Mouse (Mus musculus) gastrocnemius, postnatal 14 days (tissue): ENCODE data around the gene Me1. TPM values are rescaled to one million over a fixed set of nuclear protein-coding genes. Genes with fewer than 3 reads are reported as not detected.
A peak's percentile ranks its signal among the peaks of the same experiment; 100 is the strongest.

Experiments used
- DNase-seq: peaks from one replicate; pipeline ENCODE4 v3.0.0; 2021; ENCODE audit warnings: mixed read lengths
- intact Hi-C: fragments of 180-260 bp; cut with DNase I; formaldehyde crosslinking; loops from one replicate; pipeline ENCODE4 v1.15.1; 2025; ENCODE audit warnings: low total_unique reads
- long read RNA-seq, 2 experiments: library from polyadenylated mRNA; stranded (forward); transcript quantifications; one replicate each; pipeline ENCODE4 v2.0.0; 2021
- total RNA-seq, 2 experiments: library from RNA; stranded (reverse); gene quantifications; 2 replicates each; pipeline ENCODE4 v1.2.3; 2021

Gene Me1
- total RNA-seq, result 10 to 100 TPM; 44.0 to 53.4 TPM
- long read RNA-seq, experiment 1, transcript Me1-201 (14 exons, 3,288 nt), result major isoform, 72 of 80 reads
- long read RNA-seq, experiment 1, partial matches to known transcripts, result 2 of 80 reads
- long read RNA-seq, experiment 1, other reads (novel, unspliced or antisense), result 6 of 80 reads
- long read RNA-seq, experiment 2, transcript Me1-201 (14 exons, 3,288 nt), result major isoform, 118 of 125 reads
- long read RNA-seq, experiment 2, partial matches to known transcripts, result 7 of 125 reads
- long read RNA-seq, experiment 2, other reads (novel, unspliced or antisense), result 0 of 125 reads

GRCm38 (mm10) chr9:86695818-86696261 is at the start of gene Me1:
Gene Me1 (minus strand): TSS chr9:86695953.
- peak; percentile 49 for DNase-seq
- intact Hi-C loops, result no loop called here

DNA sequence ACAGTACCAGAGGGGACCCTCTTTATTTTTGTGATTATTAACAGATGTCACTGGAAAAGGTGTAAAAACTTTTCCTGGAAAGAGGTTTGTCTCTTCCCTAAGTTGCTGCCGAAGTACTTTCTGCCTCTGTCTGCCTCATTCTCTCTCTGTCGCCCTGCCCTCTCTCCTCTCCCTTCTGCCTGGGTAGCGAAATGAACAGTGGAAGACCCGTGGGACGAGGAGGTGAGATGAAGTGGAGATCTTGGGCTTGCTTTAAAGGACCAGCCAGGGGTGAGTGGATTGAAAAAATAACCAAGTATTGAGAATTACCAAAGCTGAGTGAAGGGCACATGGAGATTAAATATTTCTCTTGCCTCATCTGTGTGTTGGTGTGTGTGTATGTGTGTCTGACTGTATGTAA is 48.3 kb upstream of the Me1 start:
- DNase-seq, result no peak
- intact Hi-C loops, result no loop called here

DNA sequence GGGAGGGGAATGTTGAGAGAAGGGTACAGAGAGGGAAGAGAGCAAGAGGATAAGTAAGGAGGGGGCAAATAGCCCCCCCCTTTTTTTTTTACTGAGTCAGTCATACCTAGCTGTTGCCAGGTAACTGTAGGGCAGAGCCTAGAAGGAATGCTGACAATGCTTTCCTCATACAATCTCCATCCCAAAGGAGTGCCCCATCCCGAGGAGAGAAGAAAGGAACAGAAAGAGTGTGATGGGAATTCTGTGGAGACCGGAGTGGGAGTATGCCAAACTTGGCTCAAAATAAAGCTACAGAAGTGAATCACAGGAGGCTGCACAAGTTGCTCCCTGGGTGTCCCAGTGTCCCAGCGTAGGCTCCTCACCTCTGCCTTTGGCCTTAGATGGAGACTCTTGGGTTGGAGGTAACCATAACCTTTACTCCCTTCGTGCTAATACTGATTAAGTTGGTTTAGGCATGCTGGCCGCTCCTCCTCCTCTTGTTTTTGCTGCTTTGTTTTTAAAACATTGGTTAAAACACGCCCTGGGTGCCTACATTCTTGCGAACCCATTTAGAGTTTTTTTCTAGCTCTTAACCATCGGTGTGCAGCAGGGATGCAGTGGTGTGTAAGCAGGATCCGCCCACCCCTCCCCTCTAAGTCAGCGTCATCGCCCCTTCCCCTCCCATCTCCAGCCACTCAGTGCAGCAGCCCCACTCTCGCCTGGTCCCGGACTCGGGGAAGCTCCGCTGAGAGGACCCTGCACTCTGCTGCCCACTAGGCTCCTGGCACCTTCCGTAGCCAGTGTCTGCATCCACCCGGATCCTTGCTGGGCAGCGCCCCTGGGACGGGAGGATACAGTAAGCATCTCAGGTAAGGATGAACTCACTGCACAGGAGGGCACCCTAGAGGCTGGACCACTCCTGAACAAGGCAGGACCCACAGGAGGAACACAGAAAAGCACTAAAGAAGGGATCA is 47.5 kb upstream of the Me1 start, which contains the start of gene Prss35:
Prss35 (plus strand) TSS at position 691 of the 953 bp plus-strand sequence.
- intact Hi-C loops, result no loop called here
- DNase-seq, result peak; percentile 25

GRCm38 (mm10) chr9:86739971-86740370 is 44.2 kb upstream of the Me1 start:
- intact Hi-C loops, result no loop called here
- DNase-seq, result no peak

- no peak for DNase-seq
- intact Hi-C loops, result no loop called here
Measured at GRCm38 (mm10) chr9:86738801-86739200, 43.0 kb upstream of the Me1 start.

- DNase-seq, result no peak
- intact Hi-C loops, result no loop called here
Measured at GRCm38 (mm10) chr9:86738067-86738466, 42.3 kb upstream of the Me1 start.

- intact Hi-C loops, result no loop called here
- no peak for DNase-seq
Measured at GRCm38 (mm10) chr9:86736991-86737390, 41.2 kb upstream of the Me1 start.

DNA sequence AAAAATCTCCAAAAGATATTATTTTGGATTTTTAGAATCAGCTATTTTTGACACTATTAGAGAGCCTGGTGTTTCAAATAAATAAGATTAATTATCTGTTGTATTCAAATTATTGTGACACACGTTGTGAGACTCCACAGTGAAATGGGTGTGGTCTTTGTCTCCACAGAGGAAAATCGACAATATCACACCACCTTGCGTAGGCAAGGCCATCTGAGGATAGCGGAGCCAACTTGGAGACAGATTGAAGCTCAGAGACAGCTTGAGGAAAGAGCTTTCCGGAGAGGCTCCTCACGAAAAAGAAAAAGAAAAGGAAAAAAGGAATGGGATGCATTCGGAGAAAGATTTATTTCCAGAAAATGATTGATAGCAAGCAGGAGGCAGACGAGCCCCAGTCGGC is 39.0 kb upstream of the Me1 start:
- intact Hi-C loops, result no loop called here
- no peak for DNase-seq

DNA sequence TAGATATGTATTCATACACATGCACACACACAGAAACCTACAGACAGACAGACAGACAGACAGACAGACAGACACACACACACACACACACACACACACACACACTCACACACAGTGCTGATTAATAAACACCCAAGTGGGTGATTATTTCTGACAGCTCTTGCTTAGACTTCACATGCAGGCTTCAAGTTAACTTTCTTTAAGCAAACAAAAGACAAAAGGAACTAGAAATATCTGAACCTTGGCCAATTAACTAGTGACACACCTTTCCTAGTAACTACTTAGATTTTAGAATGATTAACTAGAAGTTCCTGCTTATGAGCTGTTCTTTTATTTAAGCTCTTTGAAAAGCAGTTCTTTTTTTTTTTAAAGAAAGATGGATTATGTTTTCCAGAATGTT is 38.6 kb upstream of the Me1 start:
- DNase-seq, result no peak
- intact Hi-C loops, result no loop called here

GRCm38 (mm10) chr9:86729811-86730210 is 34.1 kb upstream of the Me1 start:
- intact Hi-C loops, result no loop called here
- no peak for DNase-seq

DNA sequence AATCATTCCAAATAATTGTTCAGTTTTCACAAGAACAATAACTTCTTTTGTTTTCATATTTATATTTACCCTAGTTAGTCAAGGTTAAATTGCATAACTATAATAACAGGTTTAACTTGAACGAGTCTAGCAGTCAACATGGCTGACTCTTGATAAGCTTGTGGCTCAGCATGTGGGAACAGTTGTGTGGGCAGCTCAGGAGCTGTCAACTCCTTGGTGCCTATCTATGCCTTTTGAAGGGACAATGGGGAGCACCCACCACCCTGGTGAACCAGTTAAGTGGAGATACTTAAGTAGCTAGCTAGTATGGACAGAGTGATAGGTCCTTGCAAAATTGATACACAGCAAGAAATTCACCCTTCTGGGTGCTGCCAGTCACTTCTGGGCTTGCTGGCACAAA is 33.3 kb upstream of the Me1 start:
- no peak for DNase-seq
- intact Hi-C loops, result no loop called here

GRCm38 (mm10) chr9:86728214-86728814 is 32.6 kb upstream of the Me1 start:
- intact Hi-C loops, result no loop called here

GRCm38 (mm10) chr9:86726381-86726720 is 30.6 kb upstream of the Me1 start:
- intact Hi-C loops, result no loop called here
- no peak for DNase-seq

More at GRCm38 (mm10) chr9:86728214-86728814, 32.6 kb upstream of the Me1 start:
- DNase-seq, result no peak

- intact Hi-C loops, result no loop called here
- DNase-seq, result no peak
Measured at GRCm38 (mm10) chr9:86725604-86726380, 30.0 kb upstream of the Me1 start.

DNA sequence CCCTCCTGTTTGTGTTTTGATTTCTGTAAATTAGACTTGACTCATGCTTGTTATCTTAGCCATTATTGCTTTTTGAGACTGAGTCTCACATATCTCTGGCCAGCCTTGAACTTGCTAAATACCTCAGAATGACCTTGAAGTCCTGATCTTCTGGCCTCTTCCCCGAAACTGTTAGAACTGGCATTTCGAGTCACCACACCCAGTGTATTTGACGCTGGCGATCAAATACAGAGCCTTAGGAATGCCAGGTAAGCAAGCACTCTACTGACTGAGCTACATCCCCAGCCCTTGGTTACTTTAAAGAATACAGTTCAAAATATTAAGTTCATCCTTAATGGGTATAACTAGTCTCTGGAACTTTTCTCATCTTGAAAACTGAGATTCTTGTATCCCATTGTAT is 29.3 kb upstream of the Me1 start:
- no peak for DNase-seq
- intact Hi-C loops, result no loop called here

- DNase-seq, result no peak
- intact Hi-C loops, result no loop called here
Measured at GRCm38 (mm10) chr9:86720794-86721193, 25.0 kb upstream of the Me1 start.

DNA sequence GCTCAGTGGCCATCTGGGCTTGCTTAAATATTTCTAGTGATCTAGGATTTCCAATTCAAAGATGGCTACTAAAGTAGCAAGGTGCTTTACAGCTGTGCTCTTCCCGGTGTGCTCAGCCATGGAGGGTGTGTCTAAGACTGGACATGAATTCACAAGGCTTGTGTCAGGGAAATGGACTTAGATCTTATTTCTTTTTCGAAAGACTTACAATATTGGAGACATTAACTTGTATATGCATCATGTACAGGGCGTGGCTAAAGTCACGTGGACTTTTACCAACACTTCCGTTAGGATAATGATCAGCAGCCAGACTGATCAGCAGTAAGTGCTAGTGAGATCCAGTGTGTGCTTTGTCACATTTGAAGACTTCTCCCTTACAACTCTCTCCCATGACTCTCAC is 24.5 kb upstream of the Me1 start:
- DNase-seq, result no peak
- intact Hi-C loops, result no loop called here

DNA sequence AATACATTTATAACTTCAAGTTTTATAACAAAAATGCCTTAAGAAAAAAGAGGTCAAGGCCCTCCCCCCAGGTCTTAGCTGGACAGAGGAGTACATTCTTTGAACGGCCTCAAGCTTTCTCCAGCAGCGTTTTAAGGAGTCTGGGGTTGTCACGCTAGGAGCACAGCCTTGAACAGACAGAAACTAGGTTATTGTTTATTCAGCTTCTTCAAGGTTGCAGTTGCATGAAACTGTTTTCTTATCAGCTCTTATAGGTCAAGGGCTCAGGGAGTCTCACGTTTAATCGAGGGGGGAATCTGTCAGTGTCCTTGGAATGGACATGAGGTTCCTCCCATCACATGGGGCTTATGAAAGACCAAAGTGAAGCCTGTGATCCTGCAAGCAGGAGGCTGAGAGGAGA is 21.4 kb upstream of the Me1 start:
- no peak for DNase-seq
- intact Hi-C loops, result no loop called here

GRCm38 (mm10) chr9:86716540-86716939 is 20.8 kb upstream of the Me1 start:
- no peak for DNase-seq
- intact Hi-C loops, result no loop called here

DNA sequence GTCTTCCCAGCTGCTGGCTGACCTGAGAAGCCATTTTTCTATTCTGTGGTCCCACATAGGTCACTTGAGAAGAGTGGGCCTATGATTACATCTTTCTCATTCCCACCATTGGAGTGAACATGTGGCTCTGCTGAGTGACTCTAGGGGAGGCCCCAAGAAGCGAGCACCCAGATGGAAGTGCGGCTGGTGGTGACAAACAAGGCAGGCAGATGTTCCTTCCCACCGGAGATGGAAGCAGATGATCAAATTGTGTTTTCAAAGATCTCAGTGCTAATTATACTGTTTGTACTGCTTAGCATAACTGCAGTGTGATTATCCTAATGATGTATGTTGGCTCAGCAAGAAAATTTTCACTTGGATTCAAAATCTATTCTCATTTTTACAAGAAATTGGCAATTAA is 18.3 kb upstream of the Me1 start:
- DNase-seq, result no peak
- intact Hi-C loops, result no loop called here
